Mouse (Mus musculus) C2C12 (cell line): ENCODE measurements around the gene Armc9. TPM values are rescaled to one million over a fixed set of nuclear protein-coding genes. Genes with fewer than 3 reads are reported as not detected.

Experiments used
- H3K27me3 ChIP-seq: one replicate; pipeline ENCODE4 v1.6.1; 2011; ENCODE audit not compliant: control insufficient read depth, insufficient read depth, insufficient read length
- H3K36me3 ChIP-seq: one replicate; pipeline ENCODE4 v1.6.1; 2011; ENCODE audit not compliant: control insufficient read depth, insufficient read depth
- H3K4me3 ChIP-seq: one replicate; pipeline ENCODE4 v1.5.1; 2011; ENCODE audit warnings: mild to moderate bottlenecking, control low read depth; ENCODE audit not compliant: poor library complexity, insufficient read depth, severe bottlenecking
- H3K79me2 ChIP-seq: one replicate; pipeline ENCODE4 v1.6.1; 2011; ENCODE audit not compliant: control insufficient read depth, insufficient read depth
- H3K79me3 ChIP-seq: one replicate; pipeline ENCODE4 v1.6.1; 2011; ENCODE audit warnings: low read depth, control low read depth
- H3ac ChIP-seq: one replicate; pipeline ENCODE3; 2011; ENCODE audit warnings: low read depth; ENCODE audit not compliant: control insufficient read depth, insufficient read length
- CEBPB ChIP-seq: IDR thresholded peaks from one replicate; pipeline ENCODE4 v1.6.1; 2011; ENCODE audit warnings: low read depth, mild to moderate bottlenecking, control low read depth, moderate library complexity
- CTCF ChIP-seq: IDR thresholded peaks from one replicate; pipeline ENCODE4 v1.5.1; 2011; ENCODE audit not compliant: control insufficient read depth, insufficient read depth, insufficient read length
- FOSL1 ChIP-seq: IDR thresholded peaks from one replicate; pipeline ENCODE4 v1.8.0; 2011; ENCODE audit warnings: mild to moderate bottlenecking, low read length; ENCODE audit not compliant: poor library complexity, insufficient read depth, severe bottlenecking
- MAX ChIP-seq: IDR thresholded peaks from one replicate; pipeline ENCODE4 v1.6.1; 2011; ENCODE audit warnings: mild to moderate bottlenecking, control low read depth
- MYOD1 ChIP-seq: IDR thresholded peaks from one replicate; pipeline ENCODE4 v1.6.1; 2011; ENCODE audit warnings: low read depth; ENCODE audit not compliant: control insufficient read depth, insufficient read length
- MYOG ChIP-seq: IDR thresholded peaks from one replicate; pipeline ENCODE4 v1.6.1; 2011; ENCODE audit not compliant: control insufficient read depth, insufficient read length; ENCODE audit errors: extremely low read depth
- USF1 ChIP-seq: IDR thresholded peaks from one replicate; pipeline ENCODE4 v1.6.1; 2011; ENCODE audit warnings: low read depth, mild to moderate bottlenecking, control low read depth, moderate library complexity
- polyA plus RNA-seq: library from polyadenylated mRNA; unstranded; fragments of >200 nt; fragmentation: generic; extraction: Trizol; gene quantifications from one replicate; pipeline ENCODE4 v1.2.1, GENCODE M21; 2012; ENCODE audit warnings: missing spikeins

The Armc9 gene
- polyA plus RNA-seq, 1 experiment = 5.6 TPM

- H3K79me3 ChIP-seq = no peaks in the 10 kb centered on the region
- no peak overlapping the region for H3K4me3 ChIP-seq
- no peaks in the 10 kb centered on the region for H3K27me3 ChIP-seq
- peaks cover 86% of the 10 kb centered on the region for H3K36me3 ChIP-seq
- no peak overlapping the region for H3ac ChIP-seq
- no peaks in the 10 kb centered on the region for H3K79me2 ChIP-seq
- no peak for TF ChIP-seq MAX
- TF ChIP-seq CEBPB = no peak
- TF ChIP-seq MYOG = no peak
- no peak for TF ChIP-seq USF1
- TF ChIP-seq MYOD1 = no peak
- no peak for TF ChIP-seq FOSL1
- TF ChIP-seq CTCF = no peak
Observed at GRCm38 (mm10) chr1:86126036-86126435, 28.5 kb upstream of the Armc9 start.

GRCm38 (mm10) chr1:86133337-86133736 is 21.2 kb upstream of the Armc9 start, which contains the start of gene Gm21972:
Gm21972 (plus strand) TSS chr1:86133637.
- Histone ChIP-seq H3K4me3 (no peak within 1 kb of the TSS), H3K79me3 (no peaks in the 10 kb centered on the region), H3K36me3 (peaks cover 79% of the 10 kb centered on the region), H3K27me3 (no peaks in the 10 kb centered on the region), H3K79me2 (no peaks in the 10 kb centered on the region), H3ac (no peak within 1 kb of the TSS)
- TF ChIP-seq USF1 (no peak), MAX (no peak), CEBPB (no peak), CTCF (no peak)

GRCm38 (mm10) chr1:86135315-86135714 is 19.3 kb upstream of the Armc9 start:
- TF ChIP-seq CEBPB = no peak
- no peak for TF ChIP-seq MAX
- TF ChIP-seq MYOD1 = no peak
- no peak for TF ChIP-seq USF1
- TF ChIP-seq FOSL1 = no peak
- TF ChIP-seq CTCF = no peak
- no peak for TF ChIP-seq MYOG
- Histone ChIP-seq H3K36me3 (peaks cover 77% of the 10 kb centered on the region), H3K79me2 (no peaks in the 10 kb centered on the region), H3K4me3 (no peak overlapping the region), H3K27me3 (no peaks in the 10 kb centered on the region), H3K79me3 (no peaks in the 10 kb centered on the region), H3ac (no peak overlapping the region)

DNA sequence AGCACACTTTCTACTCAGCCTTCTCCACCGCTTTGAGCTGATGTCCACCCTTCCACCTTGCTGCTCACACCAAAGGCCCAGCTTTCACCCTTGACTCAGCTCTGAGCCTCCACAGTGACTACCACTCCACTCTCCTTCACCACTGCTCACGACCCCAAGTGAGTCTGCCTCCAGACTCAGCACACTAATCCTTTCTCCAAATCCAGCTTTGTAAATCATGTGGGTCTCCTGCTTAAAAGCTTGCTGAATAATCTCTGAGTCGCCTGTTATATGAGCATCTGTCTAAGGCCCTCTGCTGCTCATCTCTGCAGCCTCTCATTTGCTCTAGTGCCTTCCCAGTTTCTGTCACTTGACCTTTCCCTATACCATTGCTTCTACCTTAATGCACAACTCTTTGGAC is 13.5 kb upstream of the Armc9 start:
- Histone ChIP-seq H3K79me3 (no peaks in the 10 kb centered on the region), H3K27me3 (no peaks in the 10 kb centered on the region), H3K36me3 (peaks cover 45% of the 10 kb centered on the region), H3K4me3 (no peak overlapping the region), H3ac (no peak overlapping the region), H3K79me2 (no peaks in the 10 kb centered on the region)
- TF ChIP-seq USF1 = no peak
- no peak for TF ChIP-seq MYOG
- no peak for TF ChIP-seq MYOD1
- no peak for TF ChIP-seq FOSL1
- no peak for TF ChIP-seq CTCF
- TF ChIP-seq CEBPB = no peak
- no peak for TF ChIP-seq MAX

GRCm38 (mm10) chr1:86143165-86143564 is 11.4 kb upstream of the Armc9 start:
- Histone ChIP-seq H3K79me3 (no peaks in the 10 kb centered on the region), H3K79me2 (no peaks in the 10 kb centered on the region), H3K4me3 (no peak overlapping the region), H3K27me3 (no peaks in the 10 kb centered on the region), H3ac (no peak overlapping the region), H3K36me3 (peaks cover 26% of the 10 kb centered on the region)
- TF ChIP-seq MYOG = no peak
- no peak for TF ChIP-seq MYOD1
- TF ChIP-seq CEBPB = no peak
- TF ChIP-seq USF1 = no peak
- TF ChIP-seq MAX = no peak
- TF ChIP-seq FOSL1 = no peak
- TF ChIP-seq CTCF = no peak

DNA sequence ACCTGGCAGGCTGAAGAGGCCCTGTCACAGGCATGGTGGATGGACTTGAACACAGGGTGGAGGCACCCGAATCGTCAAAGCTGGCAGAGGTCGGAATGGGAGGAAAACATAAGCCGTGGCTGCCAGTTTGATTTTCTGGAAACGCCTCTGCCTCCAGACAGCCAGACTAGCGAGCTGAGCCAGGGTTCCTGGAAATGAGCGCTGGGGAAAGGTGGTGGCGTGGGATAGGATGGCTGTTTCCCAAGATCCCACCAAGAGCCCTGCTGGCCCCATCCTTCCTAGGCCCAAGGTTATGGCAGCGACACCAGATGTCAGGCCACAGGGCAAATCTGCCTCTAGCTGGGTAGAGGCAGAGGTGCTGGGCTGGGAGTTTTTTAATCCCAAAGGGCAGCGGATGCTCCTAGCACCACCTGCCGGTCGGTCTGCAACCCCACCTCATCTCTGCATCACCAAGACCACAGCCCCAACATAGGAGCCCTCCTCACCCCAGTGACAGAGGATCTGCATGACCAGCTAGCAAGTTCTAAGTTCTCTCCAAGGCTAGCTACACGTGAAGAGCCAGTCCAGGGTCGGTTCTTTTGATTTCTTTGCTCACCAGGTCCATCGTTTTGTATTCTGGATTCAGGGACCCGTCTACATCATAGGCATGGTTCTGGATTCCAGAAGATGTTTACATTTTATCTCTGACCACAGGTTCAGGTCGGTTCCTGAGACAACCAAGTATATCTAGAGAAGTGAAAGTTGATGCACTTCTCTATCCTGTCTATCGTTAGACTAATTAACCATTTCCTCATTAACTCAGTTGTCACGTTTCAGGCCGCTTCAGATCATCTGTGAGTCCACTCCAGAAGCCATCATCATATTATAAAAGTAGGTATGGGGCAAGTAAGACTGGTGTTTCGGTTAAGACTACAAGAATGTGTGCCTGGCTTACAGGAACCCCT is 10.3 kb upstream of the Armc9 start:
- peaks cover 15% of the 10 kb centered on the region for H3K36me3 ChIP-seq
- no peaks in the 10 kb centered on the region for H3K79me2 ChIP-seq
- H3K27me3 ChIP-seq = no peaks in the 10 kb centered on the region
- no peaks in the 10 kb centered on the region for H3K79me3 ChIP-seq
- no peak for TF ChIP-seq MYOG
- TF ChIP-seq MYOD1 = no peak
- TF ChIP-seq FOSL1 = no peak
- TF ChIP-seq CTCF = no peak
- no peak for TF ChIP-seq CEBPB
- no peak for TF ChIP-seq MAX
- no peak for TF ChIP-seq USF1
- no peak overlapping the region for H3K4me3 ChIP-seq
- H3ac ChIP-seq = no peak overlapping the region
